Mouse (Mus musculus) erythroblast, adult 5-6 weeks (primary cell): Measurements from ENCODE around the gene Psma2. TPM values are rescaled to one million over a fixed set of nuclear protein-coding genes. Genes with fewer than 3 reads are reported as not detected.
A peak's percentile ranks its signal among the peaks of the same experiment; 100 is the strongest.

ENCODE experiments used
- ATAC-seq: replicated peaks from 2 replicates; pipeline ENCODE4 v1.8.0; 2016; ENCODE audit warnings: moderate number of reproducible peaks, mild to moderate bottlenecking, moderate TSS enrichment, inconsistent platforms; ENCODE audit not compliant: poor library complexity, low FRiP score, severe bottlenecking
- total RNA-seq, 2 experiments: library from RNA; stranded (forward) in 1 of 2; stranded (reverse) in 1 of 2; fragments of 150-400 nt in 1 of 2; fragments of 200-764, 138-1000 nt in 1 of 2; gene quantifications; 2 replicates each; pipeline versions ENCODE4 v1.2.3 to v1.2.4; 2015 to 2017; ENCODE audit warnings: low replicate concordance in 2 of 2

Gene Psma2
- total RNA-seq (2015; ENCODE audit: low replicate concordance) (55.8 and 61.5 TPM in 2 replicates), total RNA-seq (2017; ENCODE audit: low replicate concordance) (34.4 and 71.8 TPM in 2 replicates)

DNA sequence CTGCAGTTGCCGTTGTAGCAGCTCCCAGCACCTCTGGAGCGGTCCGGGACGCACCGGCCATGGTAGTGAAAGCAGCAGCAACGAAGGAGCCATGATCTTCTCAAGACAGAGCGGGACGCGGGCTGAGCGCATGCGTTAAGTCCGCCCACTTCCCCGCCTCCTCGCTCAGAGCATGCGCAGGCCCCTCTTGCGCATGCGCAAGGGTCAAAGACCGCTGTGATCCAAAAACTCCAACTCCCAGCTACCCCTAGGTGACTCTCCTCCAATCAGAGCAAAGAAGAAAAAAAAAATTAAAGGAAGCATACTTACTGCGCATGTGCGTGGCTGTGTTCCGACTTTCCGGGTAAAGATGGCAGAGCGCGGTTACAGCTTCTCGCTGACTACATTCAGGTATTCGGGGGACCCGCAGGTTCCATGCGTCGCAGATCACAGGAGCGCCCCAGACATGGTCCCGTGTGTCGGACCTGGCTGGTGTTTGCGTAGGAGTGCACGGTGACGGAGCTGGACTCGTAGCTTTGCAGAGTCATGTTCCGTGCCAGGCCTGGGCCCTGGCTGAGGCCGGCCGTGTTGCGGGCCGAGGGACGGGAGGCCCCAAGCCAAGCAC lies at the start of gene Psma2, which contains the start of gene Mrpl32:
Gene Psma2 (plus strand): TSS at position 315 of the 604 bp plus-strand sequence.
Gene Mrpl32 (minus strand): TSS at position 240 of the 604 bp plus-strand sequence.
- ATAC-seq = peak; percentile 97

- ATAC-seq = no peak
Observed at GRCm38 (mm10) chr13:14574128-14574527, 38.9 kb upstream of the Psma2 start.

DNA sequence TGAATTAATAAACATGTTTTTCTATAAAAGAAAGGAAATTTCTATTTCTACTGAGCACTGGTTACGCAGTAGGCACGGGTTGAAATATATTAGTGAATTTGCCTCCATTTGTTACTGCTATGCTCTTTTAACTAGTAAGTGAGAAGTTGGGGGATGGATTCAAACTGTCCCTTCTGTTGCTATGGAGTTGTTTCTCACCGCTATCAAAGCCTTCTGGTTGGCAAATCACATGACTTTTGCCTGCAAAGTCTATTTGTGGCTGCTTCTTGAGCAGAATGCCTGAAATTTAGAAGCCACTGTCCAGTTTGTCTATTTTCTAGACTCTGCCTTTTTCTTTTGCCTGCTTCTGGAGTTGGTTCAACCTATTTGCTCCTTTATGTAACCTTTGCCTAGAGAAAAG lies 32.6 kb upstream of the Psma2 start:
- ATAC-seq = no peak

- ATAC-seq = no peak
Observed at GRCm38 (mm10) chr13:14602744-14603143, 10.3 kb upstream of the Psma2 start.

DNA sequence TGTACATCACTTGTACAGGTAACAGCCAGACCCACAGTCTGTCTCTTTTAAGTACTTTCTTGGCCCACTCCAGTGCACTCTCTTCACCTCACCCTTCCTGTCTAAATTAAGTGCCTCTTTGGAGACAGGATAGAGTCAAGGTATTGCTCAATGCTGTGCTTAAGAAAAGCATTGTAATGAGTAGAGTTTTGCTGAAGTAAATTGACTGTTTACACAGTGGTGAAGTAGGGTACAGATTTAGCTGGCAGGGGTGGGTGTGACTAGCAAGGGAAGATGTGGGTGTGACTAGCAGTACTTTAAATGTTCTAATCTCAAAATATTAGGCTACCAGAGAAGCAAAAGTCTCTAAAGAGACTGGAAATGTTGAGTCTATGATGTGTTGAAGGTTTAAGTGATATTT lies 5.4 kb upstream of the Psma2 start:
- ATAC-seq = no peak

DNA sequence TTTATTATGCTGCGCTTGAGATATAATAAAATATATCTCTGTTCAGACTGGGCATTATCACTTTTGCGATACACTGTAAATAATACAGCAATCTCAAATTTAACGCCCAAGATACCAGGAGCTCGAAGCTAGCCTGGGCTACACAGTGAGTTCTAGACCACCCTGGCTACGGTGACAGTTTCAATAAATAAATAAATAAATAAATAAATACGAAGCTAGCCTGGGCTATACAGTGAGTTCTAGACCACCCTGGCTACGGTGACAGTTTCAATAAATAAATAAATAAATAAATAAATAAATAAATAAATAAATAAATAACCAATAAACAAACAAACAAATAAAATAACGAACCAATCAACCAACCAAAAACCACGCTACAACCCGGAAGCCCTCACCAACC lies 577 bp upstream of the Psma2 start:
- ATAC-seq = no peak

DNA sequence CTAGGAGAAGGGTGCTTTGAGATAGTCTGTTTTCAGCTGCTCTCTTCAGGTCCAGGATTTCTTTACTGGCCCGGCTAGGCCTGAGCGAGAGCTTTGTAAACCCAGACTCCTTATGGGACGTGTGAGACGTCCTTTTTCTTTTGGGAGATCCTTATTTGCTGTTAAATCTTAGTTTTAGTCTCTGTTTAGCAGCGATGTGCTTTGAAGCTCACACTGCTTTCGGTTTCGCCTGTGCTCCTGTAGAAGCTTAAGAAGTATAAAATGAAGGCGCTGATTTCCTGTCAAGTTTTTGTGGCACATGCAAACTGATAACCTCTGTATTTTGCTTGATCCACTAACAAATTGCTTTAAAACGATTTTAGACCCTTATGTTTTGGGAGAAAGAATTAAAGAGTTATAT lies 513 bp downstream of the Psma2 start:
- no peak for ATAC-seq

- ATAC-seq = peak; percentile 91
Observed at GRCm38 (mm10) chr13:14618724-14619123, 5.7 kb downstream of the Psma2 start.

GRCm38 (mm10) chr13:14629726-14630641 lies 16.9 kb downstream of the Psma2 start, which contains the start of gene AW209491:
AW209491 (plus strand) TSS chr13:14630154.
- ATAC-seq = peak; percentile 96

DNA sequence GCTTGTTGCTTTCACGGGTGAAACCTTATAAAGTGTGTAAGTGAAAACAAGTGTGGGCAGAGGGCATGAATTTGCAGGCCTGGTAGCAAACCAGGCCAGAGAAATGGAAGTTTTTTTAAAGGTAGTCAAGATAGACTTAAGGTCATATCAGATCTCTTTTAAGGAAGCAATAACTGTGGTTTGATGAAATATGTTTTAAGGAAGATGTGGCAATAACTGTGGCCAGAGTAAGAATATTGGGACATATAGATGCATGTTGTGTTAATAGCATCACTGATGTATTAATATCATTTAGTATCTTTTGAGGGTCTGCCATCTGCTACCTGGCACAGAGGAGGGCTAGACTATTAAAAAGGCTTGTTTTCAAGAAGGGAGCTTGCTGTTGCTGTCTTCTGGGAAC lies 27.0 kb downstream of the Psma2 start:
- no peak for ATAC-seq

DNA sequence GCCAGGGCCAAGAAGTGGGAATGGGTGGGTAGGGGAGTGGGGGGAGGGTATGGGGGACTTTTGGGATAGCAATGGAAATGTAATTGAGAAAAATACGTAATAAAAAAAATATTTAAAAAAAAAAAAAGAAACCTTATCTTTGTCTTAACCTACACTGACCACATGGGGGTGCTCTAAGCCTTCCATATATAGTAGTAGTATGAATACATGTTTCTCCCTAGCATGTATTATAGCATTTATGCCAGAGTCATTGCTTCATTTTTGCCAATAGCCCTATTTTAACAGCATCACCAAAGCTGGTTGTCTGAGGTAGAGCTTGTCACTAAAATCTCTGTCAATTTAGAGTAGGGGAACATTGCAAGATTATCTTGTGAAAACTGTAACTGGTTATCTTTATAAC lies 36.3 kb downstream of the Psma2 start:
- ATAC-seq = no peak

DNA sequence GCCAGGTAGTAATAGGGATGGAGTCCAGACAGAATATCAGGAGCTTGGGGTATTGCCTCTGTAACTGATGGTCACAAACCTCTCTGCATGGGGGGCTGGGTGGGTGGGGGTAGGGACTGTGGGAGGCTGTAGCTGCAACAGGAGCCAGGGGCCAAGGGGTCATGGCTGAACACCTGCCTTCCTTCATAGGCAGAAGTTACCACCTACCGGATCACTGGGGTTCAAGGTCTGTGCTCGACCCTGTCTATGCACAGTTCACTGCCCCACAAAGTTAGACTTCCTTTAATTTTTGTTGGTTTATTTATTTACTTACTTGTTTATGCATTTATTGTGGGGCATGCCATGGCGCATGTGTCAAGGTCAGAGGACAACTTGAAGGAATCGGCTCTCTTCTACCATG lies 54.1 kb downstream of the Psma2 start:
- no peak for ATAC-seq

GRCm38 (mm10) chr13:14670342-14670741 lies 57.3 kb downstream of the Psma2 start:
- ATAC-seq = no peak

DNA sequence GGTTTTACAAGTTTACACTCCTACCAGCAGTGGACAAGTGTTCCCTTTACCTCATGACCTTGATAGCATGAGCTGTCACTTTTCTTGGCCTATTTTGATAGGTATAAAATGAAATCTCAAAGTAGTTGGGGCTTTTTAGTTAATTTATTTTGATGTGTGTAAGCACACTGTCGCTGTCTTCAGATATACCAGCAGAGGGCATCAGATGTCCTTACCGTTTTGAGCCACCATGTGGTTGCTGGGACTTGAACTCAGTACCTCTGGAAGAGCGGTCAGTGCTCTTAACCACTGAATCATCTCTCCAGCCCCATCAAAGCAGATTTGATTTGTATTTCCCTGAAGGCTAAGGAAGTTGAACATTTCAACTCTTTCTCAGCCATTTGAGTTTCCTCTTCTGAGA lies 75.9 kb downstream of the Psma2 start:
- no peak for ATAC-seq

GRCm38 (mm10) chr13:14716801-14717200 lies 103.8 kb downstream of the Psma2 start:
- ATAC-seq = no peak

DNA sequence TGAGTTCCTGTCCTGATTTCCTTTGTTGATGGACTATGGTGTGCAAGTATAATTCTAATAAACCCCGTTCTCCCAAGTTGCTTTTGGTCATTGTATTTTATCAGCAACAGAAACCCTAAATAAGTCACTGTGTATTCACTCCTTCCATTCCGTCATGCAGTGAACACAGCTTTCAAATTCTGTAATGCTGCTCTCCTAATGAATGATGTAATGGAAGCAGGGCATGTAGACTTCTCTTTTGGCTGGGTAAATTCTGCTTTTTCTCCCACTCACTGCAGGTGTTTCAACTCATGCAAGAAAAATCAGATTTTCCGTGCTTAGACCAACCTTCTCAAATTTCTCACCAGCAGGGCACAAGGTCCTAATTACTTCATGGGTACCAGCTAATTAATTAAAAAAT lies 104.7 kb downstream of the Psma2 start:
- no peak for ATAC-seq

Other genes with a start within 250 kb of the Psma2 start
- not detected in 2 replicates for gene Hecw1, start 90.0 kb upstream of the Psma2 start, total RNA-seq (2015; ENCODE audit: low replicate concordance)
- gene Hecw1, start 90.0 kb upstream of the Psma2 start, total RNA-seq (2017; ENCODE audit: low replicate concordance) = not detected in 2 replicates
- gene Mrpl32, start 75 bp upstream of the Psma2 start, total RNA-seq (2015; ENCODE audit: low replicate concordance) = 20.8 and 31.1 TPM in 2 replicates
- gene Mrpl32, start 75 bp upstream of the Psma2 start, total RNA-seq (2017; ENCODE audit: low replicate concordance) = 22.6 and 24.1 TPM in 2 replicates
- gene AW209491, start 16.9 kb downstream of the Psma2 start, total RNA-seq (2015; ENCODE audit: low replicate concordance) = 2.5 and 4.6 TPM in 2 replicates
- gene AW209491, start 16.9 kb downstream of the Psma2 start, total RNA-seq (2017; ENCODE audit: low replicate concordance) = 5.5 and 9.2 TPM in 2 replicates